Mouse (Mus musculus): ENCODE measurements at regions not wholly inside any gene's neighbourhood (a gene's known extent, or its start where the extent isn't known, plus 50 kb on each side); places are given as distances from the start of the nearest gene placed in this dataset.

DNA sequence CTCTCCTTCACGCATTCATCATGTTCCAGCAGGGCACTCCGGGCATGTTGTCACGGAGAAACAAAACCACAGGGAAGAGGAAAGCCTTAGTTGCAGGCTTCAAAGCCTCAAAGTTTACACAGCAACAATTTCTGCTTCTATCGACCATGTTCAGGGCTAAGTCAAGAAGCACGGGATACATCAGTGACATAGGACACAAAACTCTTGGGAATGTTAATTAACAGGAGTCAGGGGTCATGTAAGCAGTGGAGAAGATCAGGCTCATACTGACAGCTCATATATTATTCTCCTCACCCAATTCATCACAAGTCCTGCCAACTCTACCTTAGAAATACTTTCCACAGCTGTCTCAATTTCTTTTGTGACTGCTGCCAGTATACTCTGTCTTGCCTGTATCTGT, 133.0 kb upstream of the Btbd3 start:
- peak; percentile 14 for DNase-seq (ENCODE audit: extremely low spot score, low spot score)

DNA sequence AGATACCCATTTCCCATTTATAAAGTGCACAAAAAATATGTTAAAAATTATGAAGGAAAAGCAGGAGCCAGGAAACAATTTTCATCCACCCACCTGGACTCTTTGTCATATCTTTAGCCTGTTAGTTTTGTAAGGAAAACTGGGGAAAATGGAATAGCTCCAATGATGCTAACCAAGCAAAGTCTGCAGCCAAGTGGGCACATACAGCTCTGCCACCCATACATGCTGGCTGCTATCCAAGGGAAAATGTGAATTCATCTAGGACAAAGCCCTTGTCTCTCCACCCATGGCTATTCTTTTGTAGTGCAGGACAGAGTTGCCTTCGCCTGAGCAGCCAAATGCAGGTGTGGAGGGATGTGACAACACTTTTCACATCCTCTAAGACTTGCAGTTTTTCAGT, 135.5 kb upstream of the Btbd3 start:
- no peak for DNase-seq (ENCODE audit: extremely low spot score, low spot score)

GRCm38 (mm10) chr2:138120131-138120530, 136.2 kb upstream of the Btbd3 start:
- no peak for DNase-seq (ENCODE audit: extremely low spot score, low spot score)

DNA sequence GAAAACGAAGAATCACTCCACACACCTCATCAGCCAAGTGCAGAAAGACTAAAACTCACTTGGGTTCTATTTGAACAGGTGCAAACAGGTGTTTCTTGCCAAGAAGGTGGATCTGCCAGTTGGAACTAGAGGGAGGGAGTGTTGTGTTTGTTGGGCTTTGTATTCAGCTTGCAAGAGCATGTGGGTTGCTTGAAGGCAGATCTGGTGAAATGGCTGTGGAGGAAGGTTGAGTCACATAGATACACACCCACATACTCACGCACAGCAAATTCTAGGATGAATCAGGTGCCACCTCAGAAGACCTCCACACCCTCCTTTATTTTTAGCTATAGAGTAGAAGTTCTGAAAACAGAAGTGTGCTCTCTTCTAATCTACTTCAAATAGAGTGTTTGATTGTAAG, 156.6 kb upstream of the Btbd3 start:
- DNase-seq (ENCODE audit: extremely low spot score, low spot score): no peak

GRCm38 (mm10) chr2:138085390-138085789, 171.0 kb upstream of the Btbd3 start:
- DNase-seq (ENCODE audit: extremely low spot score, low spot score): no peak

DNA sequence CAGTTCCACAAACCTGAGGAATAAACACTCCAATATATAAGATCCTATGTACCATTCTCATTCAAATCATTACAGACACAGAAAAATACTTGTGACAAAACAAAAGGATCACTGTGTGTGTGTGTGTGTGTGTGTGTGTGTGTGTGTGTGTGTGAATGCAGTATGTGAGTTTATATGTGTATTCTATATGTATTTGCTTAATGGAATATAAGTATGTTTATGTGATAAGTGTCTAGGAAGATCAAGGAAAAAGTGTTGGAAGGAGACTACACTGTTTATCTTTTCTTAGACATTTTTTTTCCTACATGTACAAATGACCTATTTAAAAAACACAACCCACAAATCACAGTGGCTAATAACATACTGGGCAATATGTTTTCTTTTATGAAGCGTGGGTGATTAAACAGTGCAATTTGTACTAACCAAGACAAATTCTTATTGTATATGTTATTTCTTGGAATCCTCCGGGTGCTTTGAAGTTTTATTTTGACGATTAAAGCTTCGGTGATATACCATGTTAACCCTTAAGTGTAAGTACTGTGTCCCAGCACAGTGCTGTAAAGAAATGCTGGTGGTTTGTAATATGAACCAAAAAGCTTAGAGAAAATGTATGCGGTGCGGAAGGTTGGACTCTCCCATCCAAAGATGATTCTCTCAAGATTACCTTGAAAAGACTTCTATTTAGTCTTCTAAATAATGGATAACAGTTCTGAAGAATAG, 171.6 kb upstream of the Btbd3 start:
- no peak for DNase-seq (ENCODE audit: extremely low spot score, low spot score)

- no peak for DNase-seq (ENCODE audit: extremely low spot score, low spot score)
Measured at GRCm38 (mm10) chr2:138074020-138074613, 182.2 kb upstream of the Btbd3 start.

DNA sequence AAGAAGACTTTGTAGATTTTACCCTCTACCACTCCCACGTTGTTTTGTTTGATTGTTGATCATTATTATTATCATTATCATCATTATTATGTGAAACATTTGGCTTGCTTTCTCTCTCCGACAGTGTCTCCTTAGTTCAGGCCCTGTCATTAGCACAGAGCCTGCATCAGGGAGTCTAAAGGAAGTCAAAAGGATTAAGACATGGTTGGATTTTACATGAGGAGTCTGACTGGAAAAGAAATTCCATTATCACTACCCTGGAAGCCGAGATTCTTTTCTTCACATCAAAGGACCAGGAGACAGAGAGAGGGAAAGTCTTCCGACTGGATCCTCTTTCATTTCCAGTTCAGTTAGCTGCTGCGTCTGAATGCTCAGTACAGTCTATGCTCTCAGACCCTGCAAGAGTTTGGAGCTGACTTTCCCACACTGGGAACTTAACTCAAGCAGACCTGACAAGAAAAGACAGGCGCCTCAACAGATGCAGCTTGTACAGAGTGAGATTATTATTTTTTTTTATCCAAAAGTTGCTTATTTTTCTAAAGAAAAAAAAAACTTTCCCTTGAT, 184.1 kb upstream of the Btbd3 start:
- DNase-seq (ENCODE audit: extremely low spot score, low spot score): no peak

GRCm38 (mm10) chr2:138053081-138053480, 203.3 kb upstream of the Btbd3 start:
- no peak for DNase-seq (ENCODE audit: extremely low spot score, low spot score)

DNA sequence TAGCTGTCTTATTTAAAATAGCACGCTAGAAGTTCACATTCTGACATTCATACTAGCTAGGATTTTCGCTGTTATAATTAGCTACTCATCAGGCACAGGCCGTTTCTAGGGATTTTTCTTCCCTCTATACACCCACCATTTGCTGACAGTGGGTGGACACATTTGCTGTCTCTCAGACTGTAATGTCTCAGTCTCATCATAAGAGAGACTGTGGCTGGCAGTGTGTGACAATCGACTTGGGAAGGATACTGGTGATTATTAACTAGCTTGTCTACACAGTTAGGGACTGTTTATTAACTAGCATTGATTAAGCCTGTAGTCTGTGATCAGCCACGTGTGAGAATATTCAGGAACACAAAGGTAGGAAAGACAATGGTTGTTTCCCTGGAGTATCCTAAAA, 208.0 kb upstream of the Btbd3 start:
- DNase-seq (ENCODE audit: extremely low spot score, low spot score): no peak

GRCm38 (mm10) chr2:138047781-138048201, 208.6 kb upstream of the Btbd3 start:
- DNase-seq (ENCODE audit: extremely low spot score, low spot score): no peak

DNA sequence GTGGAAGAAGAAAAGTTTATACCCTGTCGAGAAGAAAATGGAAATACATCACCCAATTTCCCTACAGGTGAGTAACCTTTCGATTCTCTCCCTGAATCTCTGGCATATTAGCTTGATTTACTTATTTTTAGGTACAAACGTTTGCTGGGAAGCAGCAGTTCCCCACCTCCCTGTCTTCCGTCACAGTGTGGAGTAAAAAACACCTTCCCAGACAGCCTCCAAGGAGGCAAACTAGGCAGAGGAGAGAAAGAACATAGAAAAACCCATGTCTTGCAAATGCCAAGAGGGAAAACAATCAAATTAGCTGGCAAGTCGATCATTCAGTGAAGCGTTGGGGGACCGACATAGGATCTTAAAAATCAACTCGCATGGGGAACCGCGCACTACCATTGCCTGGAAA, 209.0 kb upstream of the Btbd3 start:
- DNase-seq (ENCODE audit: extremely low spot score, low spot score): no peak

GRCm38 (mm10) chr2:138046918-138047317, 209.4 kb upstream of the Btbd3 start:
- DNase-seq (ENCODE audit: extremely low spot score, low spot score): no peak

DNA sequence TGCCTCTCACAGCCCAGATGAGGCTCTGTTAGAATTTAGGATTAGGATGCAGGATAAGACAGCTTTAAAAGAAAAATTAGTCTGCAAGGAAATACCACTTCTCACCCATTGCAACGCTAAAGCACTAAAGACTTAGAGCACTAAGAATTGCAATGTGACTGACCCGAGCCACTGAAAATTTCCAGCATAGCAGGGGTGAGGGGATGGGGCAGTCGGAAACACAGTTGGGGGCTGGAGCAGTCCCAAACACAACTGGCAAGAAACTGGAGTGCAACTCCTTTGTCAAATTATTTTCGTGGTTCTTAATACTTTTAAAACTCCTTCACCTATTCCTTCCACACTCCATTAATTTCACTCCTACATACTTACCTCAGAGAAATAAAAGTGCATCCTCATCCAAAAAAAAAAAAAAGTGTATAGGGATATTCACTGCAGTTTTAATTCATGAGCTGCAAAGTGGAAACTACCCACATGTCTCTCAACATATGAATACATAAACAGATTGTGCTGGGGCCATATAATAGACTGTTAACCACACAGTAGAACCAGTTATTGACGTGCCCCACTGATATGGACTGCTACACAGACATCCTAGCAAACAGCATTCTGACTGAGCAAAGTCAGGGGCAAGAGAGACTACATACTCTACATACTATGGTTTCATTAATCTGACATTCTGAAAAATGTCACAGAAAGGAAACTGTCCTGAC, 210.3 kb upstream of the Btbd3 start:
- DNase-seq (ENCODE audit: extremely low spot score, low spot score): no peak

GRCm38 (mm10) chr2:138040706-138041105, 215.7 kb upstream of the Btbd3 start:
- DNase-seq (ENCODE audit: extremely low spot score, low spot score): no peak

DNA sequence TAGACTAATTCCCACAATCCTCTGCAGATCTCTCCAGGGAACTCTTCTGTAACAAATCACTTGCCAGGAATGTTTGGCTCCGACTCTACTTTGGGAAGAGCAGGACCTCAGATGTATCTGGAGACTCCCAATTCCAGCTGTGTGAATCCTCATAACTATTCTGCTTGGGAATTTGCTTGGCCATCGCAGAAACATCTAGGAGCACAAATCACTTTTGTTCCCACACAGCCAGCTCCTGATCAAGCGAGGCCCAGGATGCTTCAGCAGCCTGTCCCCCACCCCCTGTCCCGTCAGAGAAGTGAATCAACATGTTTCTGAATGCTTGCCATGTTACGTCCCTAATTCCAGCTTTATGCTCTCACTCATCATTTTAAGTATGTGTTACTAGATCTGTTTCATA, 216.1 kb upstream of the Btbd3 start:
- no peak for DNase-seq (ENCODE audit: extremely low spot score, low spot score)

- DNase-seq (ENCODE audit: extremely low spot score, low spot score): no peak
Measured at GRCm38 (mm10) chr2:138034123-138034736, 222.1 kb upstream of the Btbd3 start.

DNA sequence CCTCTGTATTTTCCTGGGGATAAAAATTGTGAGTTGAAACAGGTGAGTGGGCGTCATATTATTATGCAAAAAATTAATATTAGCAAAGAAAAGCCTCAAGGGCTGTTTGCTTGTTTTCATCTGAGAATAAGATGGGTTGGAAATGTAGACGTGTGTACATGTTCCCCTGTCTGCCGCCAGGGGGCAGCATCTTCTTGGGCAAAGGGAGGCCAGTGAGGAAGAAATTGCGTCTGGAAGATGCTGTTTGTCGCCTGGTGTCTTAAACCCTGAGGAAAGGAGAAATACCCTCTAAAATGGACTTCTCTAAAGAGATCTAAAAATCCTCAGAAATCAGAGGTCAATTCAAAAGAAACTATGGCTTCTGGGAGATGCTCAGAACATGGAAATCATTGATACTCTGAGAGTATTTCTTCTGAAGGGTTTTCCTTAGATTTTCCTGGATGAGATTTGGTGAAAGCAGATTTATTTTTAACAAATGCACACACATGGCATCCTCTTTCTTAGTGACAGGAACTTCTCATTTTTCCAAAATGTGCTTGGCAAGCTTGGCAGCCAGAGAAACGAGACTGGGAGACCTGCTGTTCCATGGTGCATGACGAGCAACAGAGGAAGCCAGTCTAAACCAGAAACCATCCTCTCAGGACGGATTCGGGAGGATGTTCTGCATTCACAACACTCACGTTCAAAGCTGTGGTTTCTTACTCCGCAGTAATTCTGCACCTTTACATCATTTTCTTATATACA, 222.8 kb upstream of the Btbd3 start:
- peak; percentile 71 for DNase-seq (ENCODE audit: extremely low spot score, low spot score)

DNA sequence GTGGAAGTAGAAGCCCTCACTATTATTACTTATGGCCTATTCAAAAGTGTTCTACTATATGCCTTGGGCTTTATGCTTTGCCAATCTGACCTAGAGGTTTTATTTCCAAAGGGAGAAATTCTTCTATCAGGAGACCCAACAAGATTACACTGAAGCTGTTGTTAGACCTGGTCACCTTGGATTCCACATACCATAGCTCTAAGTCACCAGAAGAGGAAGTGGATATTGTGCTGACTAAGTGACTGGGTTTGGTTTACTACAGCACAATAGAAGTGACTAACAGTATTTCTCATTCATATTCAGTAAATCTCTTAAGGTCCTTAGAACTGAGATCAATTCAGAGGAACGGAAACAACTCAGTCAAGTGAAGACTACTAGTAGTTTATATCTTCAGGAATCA, 229.0 kb upstream of the Btbd3 start:
- DNase-seq (ENCODE audit: extremely low spot score, low spot score): no peak

- DNase-seq (ENCODE audit: extremely low spot score, low spot score): no peak
Measured at GRCm38 (mm10) chr2:138023558-138023957, 232.8 kb upstream of the Btbd3 start.

- no peak for DNase-seq (ENCODE audit: extremely low spot score, low spot score)
Measured at GRCm38 (mm10) chr2:137981766-137982165, 274.6 kb upstream of the Btbd3 start.
